Mouse (Mus musculus) MEL (cell line): ENCODE results near the gene Tmem28.

ENCODE experiments used
- CTCF ChIP-seq, 3 experiments: IDR thresholded peaks in 2 of 3; conservative IDR thresholded peaks in 1 of 3; 2 replicates each; pipeline ENCODE4 v1.5.1; 2011 to 2012; ENCODE audit warnings: low read length in 3 of 3, low read depth in 2 of 3, mild to moderate bottlenecking in 2 of 3, improper control_type of control experiment in 1 of 3, inconsistent platforms in 1 of 3, mixed read lengths in 1 of 3, moderate library complexity in 1 of 3; ENCODE audit not compliant: control insufficient read depth in 1 of 3, insufficient read depth in 1 of 3, poor library complexity in 1 of 3, severe bottlenecking in 1 of 3
- EP300 ChIP-seq, 2 experiments: IDR thresholded peaks; 2 replicates each; pipeline ENCODE4 v1.6.1; 2011; ENCODE audit warnings: improper control_type of control experiment in 2 of 2, low read length in 2 of 2, low read depth in 1 of 2, mild to moderate bottlenecking in 1 of 2
- GATA1 ChIP-seq: IDR thresholded peaks from 2 replicates; pipeline ENCODE4 v1.6.1; 2011; ENCODE audit warnings: low read depth, low read length, improper control_type of control experiment
- MAZ ChIP-seq: IDR thresholded peaks from 2 replicates; pipeline ENCODE4 v1.6.1; 2012; ENCODE audit warnings: low read depth, mild to moderate bottlenecking, inconsistent platforms, low read length, improper control_type of control experiment
- MEF2A ChIP-seq: IDR thresholded peaks from 2 replicates; pipeline ENCODE4 v1.6.1; 2014; ENCODE audit warnings: low read depth, mild to moderate bottlenecking, inconsistent platforms, low read length, improper control_type of control experiment; ENCODE audit not compliant: poor library complexity, insufficient replicate concordance, severe bottlenecking; ENCODE audit errors: extremely low read depth
- MXI1 ChIP-seq: IDR thresholded peaks from 2 replicates; pipeline ENCODE4 v1.6.1; 2011; ENCODE audit warnings: mild to moderate bottlenecking, low read depth, low read length, improper control_type of control experiment
- POLR2A ChIP-seq, 2 experiments: IDR thresholded peaks; 2 replicates each; pipeline ENCODE4 v1.6.1; 2011 to 2012; ENCODE audit warnings: low read length in 2 of 2, mild to moderate bottlenecking in 2 of 2, control low read depth in 1 of 2, improper control_type of control experiment in 1 of 2, low read depth in 1 of 2, moderate library complexity in 1 of 2; ENCODE audit not compliant: control insufficient read depth in 1 of 2, insufficient read depth in 1 of 2, poor library complexity in 1 of 2
- POLR2AphosphoS5 ChIP-seq: IDR thresholded peaks from 2 replicates; pipeline ENCODE4 v1.6.1; 2012; ENCODE audit warnings: low read depth, borderline replicate concordance, mild to moderate bottlenecking, inconsistent platforms, low read length, moderate library complexity, mixed read lengths
- SMC3 ChIP-seq: IDR thresholded peaks from 2 replicates; pipeline ENCODE4 v1.6.1; 2011; ENCODE audit warnings: low read depth, low read length, improper control_type of control experiment
- TAL1 ChIP-seq: IDR thresholded peaks from 2 replicates; pipeline ENCODE4 v1.6.1; 2012; ENCODE audit warnings: mild to moderate bottlenecking, inconsistent platforms, low read length, moderate library complexity, mixed read lengths
- TBP ChIP-seq: IDR thresholded peaks from 2 replicates; pipeline ENCODE4 v1.8.0; 2011; ENCODE audit warnings: low read depth, low read length, improper control_type of control experiment
- TCF12 ChIP-seq: IDR thresholded peaks from 2 replicates; pipeline ENCODE4 v1.6.1; 2014; ENCODE audit warnings: low read depth, mild to moderate bottlenecking, inconsistent platforms, low read length, improper control_type of control experiment, moderate library complexity
- ZMIZ1 ChIP-seq: IDR thresholded peaks from 2 replicates; pipeline ENCODE4 v1.6.1; 2012; ENCODE audit warnings: low read depth, mild to moderate bottlenecking, inconsistent platforms, low read length, improper control_type of control experiment, moderate library complexity

GRCm38 (mm10) chrX:99853834-99854233 lies 33.0 kb downstream of the Tmem28 start:
- no peak for TF ChIP-seq TCF12
- TF ChIP-seq ZMIZ1: no peak
- no peak for TF ChIP-seq MXI1
- no peak for TF ChIP-seq TBP
- TF ChIP-seq POLR2A (IDR thresholded peaks at IDR 0.05; ENCODE audit: control insufficient read depth in 1 of 2, insufficient read depth in 1 of 2, low read depth in 1 of 2, low read length in 2 of 2, poor library complexity in 1 of 2): no peak
- TF ChIP-seq CTCF (IDR thresholded peaks at IDR 0.05 in 2 of 3, conservative IDR thresholded peaks at IDR 0.05 in 1 of 3; ENCODE audit: control insufficient read depth in 1 of 3, insufficient read depth in 1 of 3, low read depth in 2 of 3, low read length in 3 of 3, poor library complexity in 1 of 3, severe bottlenecking in 1 of 3): no peak
- TF ChIP-seq SMC3: no peak
- no peak for TF ChIP-seq GATA1
- TF ChIP-seq MAZ: no peak
- no peak for TF ChIP-seq MEF2A
- TF ChIP-seq EP300 (IDR thresholded peaks at IDR 0.05; ENCODE audit: low read depth in 1 of 2, low read length in 2 of 2): no peak
- TF ChIP-seq TAL1: no peak
- TF ChIP-seq POLR2AphosphoS5: no peak
